Mouse (Mus musculus): ENCODE results near the gene Trim39. TPM values are rescaled to one million over a fixed set of nuclear protein-coding genes. Genes with fewer than 3 reads are reported as not detected.
"Not testable (repeated sequence)": the region's sequence is repeated elsewhere in the genome, so short reads cannot be mapped to it uniquely, and the experiment has no call there.

Gene Trim39
- polyA plus RNA-seq, 1 experiment from 2014 or later: 23.0 TPM

- WGBS: 33% methylated on average over 8 of the region's 9 CpGs
- not testable (repeated sequence) for H3K27ac ChIP-seq (ENCODE audit: low read depth, low read length); H3K36me3 ChIP-seq (ENCODE audit: control insufficient read depth, insufficient read depth, low read length); H3K4me1 ChIP-seq (replicated peaks; ENCODE audit: control insufficient read depth, insufficient read depth, low read length); H3K4me3 ChIP-seq (ENCODE audit: low read depth, low read length); H3K9me3 ChIP-seq (ENCODE audit: control insufficient read depth, low read length); ATAC-seq (replicated peaks; ENCODE audit: low FRiP score); DNase-seq (ENCODE audit: low spot score); H3K4me2 ChIP-seq (ENCODE audit: low read depth, low read length, severe bottlenecking); H3K9ac ChIP-seq (ENCODE audit: low read length)
- H3K27me3 ChIP-seq (ENCODE audit: control insufficient read depth, insufficient read depth, low read length): peaks cover 14% of the 10 kb centered on the region
Measured at GRCm38 (mm10) chr17:36235300-36235699, 36.7 kb downstream of the Trim39 start.

- Histone ChIP-seq H3K9me3 (ENCODE audit: control insufficient read depth, low read length) (no peaks in the 10 kb centered on the region), H3K4me3 (ENCODE audit: low read depth, low read length) (no peak overlapping the region), H3K27ac (ENCODE audit: low read depth, low read length) (no peak overlapping the region), H3K9ac (ENCODE audit: low read length) (no peak overlapping the region), H3K4me2 (ENCODE audit: low read depth, low read length, severe bottlenecking) (no peak overlapping the region), H3K4me1 (replicated peaks; ENCODE audit: control insufficient read depth, insufficient read depth, low read length) (peaks cover 5% of the 10 kb centered on the region), H3K36me3 (ENCODE audit: control insufficient read depth, insufficient read depth, low read length) (no peaks in the 10 kb centered on the region), H3K27me3 (ENCODE audit: control insufficient read depth, insufficient read depth, low read length) (peaks cover 20% of the 10 kb centered on the region)
- ATAC-seq (replicated peaks; ENCODE audit: low FRiP score) (no peak), DNase-seq (ENCODE audit: low spot score) (no peak)
- WGBS: 78% methylated on average over 5 of the region's 5 CpGs
Measured at GRCm38 (mm10) chr17:36233572-36233971, 38.5 kb downstream of the Trim39 start.

- no peak overlapping the region for H3K9ac ChIP-seq (ENCODE audit: low read length)
- H3K4me1 ChIP-seq (replicated peaks; ENCODE audit: control insufficient read depth, insufficient read depth, low read length): no peaks in the 10 kb centered on the region
- H3K36me3 ChIP-seq (ENCODE audit: control insufficient read depth, insufficient read depth, low read length): no peaks in the 10 kb centered on the region
- 9% methylated on average over 35 of the region's 36 CpGs for WGBS
- H3K4me2 ChIP-seq (ENCODE audit: low read depth, low read length, severe bottlenecking): no peak overlapping the region
- H3K27me3 ChIP-seq (ENCODE audit: control insufficient read depth, insufficient read depth, low read length): peaks cover 10% of the 10 kb centered on the region; the same call in 1 of the 2 replicates
- no peak for ATAC-seq (replicated peaks; ENCODE audit: low FRiP score)
- H3K27ac ChIP-seq (ENCODE audit: low read depth, low read length): no peak overlapping the region
- no peak overlapping the region for H3K4me3 ChIP-seq (ENCODE audit: low read depth, low read length)
- peak; percentile 99 for DNase-seq (ENCODE audit: low spot score)
- no peaks in the 10 kb centered on the region for H3K9me3 ChIP-seq (ENCODE audit: control insufficient read depth, low read length)
Measured at GRCm38 (mm10) chr17:36231318-36231717, 40.7 kb downstream of the Trim39 start.

GRCm38 (mm10) chr17:36229046-36229445 is 43.0 kb downstream of the Trim39 start:
- DNase-seq (ENCODE audit: low spot score) (no peak), ATAC-seq (replicated peaks; ENCODE audit: low FRiP score) (no peak)
- H3K36me3 ChIP-seq (ENCODE audit: control insufficient read depth, insufficient read depth, low read length): no peaks in the 10 kb centered on the region
- H3K27ac ChIP-seq (ENCODE audit: low read depth, low read length): no peak overlapping the region
- H3K9me3 ChIP-seq (ENCODE audit: control insufficient read depth, low read length): no peaks in the 10 kb centered on the region
- peaks cover 22% of the 10 kb centered on the region for H3K27me3 ChIP-seq (ENCODE audit: control insufficient read depth, insufficient read depth, low read length)
- H3K9ac ChIP-seq (ENCODE audit: low read length): no peak overlapping the region
- no peak overlapping the region for H3K4me2 ChIP-seq (ENCODE audit: low read depth, low read length, severe bottlenecking)
- H3K4me3 ChIP-seq (ENCODE audit: low read depth, low read length): no peak overlapping the region
- no peaks in the 10 kb centered on the region for H3K4me1 ChIP-seq (replicated peaks; ENCODE audit: control insufficient read depth, insufficient read depth, low read length)
- 7% methylated on average over 5 of the region's 5 CpGs for WGBS

GRCm38 (mm10) chr17:36226921-36227320 is 45.1 kb downstream of the Trim39 start:
- Histone ChIP-seq H3K27me3 (ENCODE audit: control insufficient read depth, insufficient read depth, low read length) (peaks cover 22% of the 10 kb centered on the region), H3K4me3 (ENCODE audit: low read depth, low read length) (no peak overlapping the region), H3K9ac (ENCODE audit: low read length) (no peak overlapping the region), H3K4me2 (ENCODE audit: low read depth, low read length, severe bottlenecking) (no peak overlapping the region), H3K36me3 (ENCODE audit: control insufficient read depth, insufficient read depth, low read length) (no peaks in the 10 kb centered on the region), H3K9me3 (ENCODE audit: control insufficient read depth, low read length) (no peaks in the 10 kb centered on the region), H3K27ac (ENCODE audit: low read depth, low read length) (no peak overlapping the region), H3K4me1 (replicated peaks; ENCODE audit: control insufficient read depth, insufficient read depth, low read length) (no peaks in the 10 kb centered on the region)
- WGBS: 23% methylated on average over 8 of the region's 8 CpGs
- ATAC-seq (replicated peaks; ENCODE audit: low FRiP score) (no peak), DNase-seq (ENCODE audit: low spot score) (no peak)

- no peak for ATAC-seq (replicated peaks; ENCODE audit: low FRiP score)
- Histone ChIP-seq H3K4me1 (replicated peaks; ENCODE audit: control insufficient read depth, insufficient read depth, low read length) (no peaks in the 10 kb centered on the region), H3K4me2 (ENCODE audit: low read depth, low read length, severe bottlenecking) (no peak overlapping the region; the same call in 1 of the 2 replicates), H3K9me3 (ENCODE audit: control insufficient read depth, low read length) (no peaks in the 10 kb centered on the region), H3K27me3 (ENCODE audit: control insufficient read depth, insufficient read depth, low read length) (peaks cover 20% of the 10 kb centered on the region), H3K9ac (ENCODE audit: low read length) (no peak overlapping the region), H3K4me3 (ENCODE audit: low read depth, low read length) (no peak overlapping the region), H3K27ac (ENCODE audit: low read depth, low read length) (no peak overlapping the region), H3K36me3 (ENCODE audit: control insufficient read depth, insufficient read depth, low read length) (no peaks in the 10 kb centered on the region)
- 4% methylated on average over 9 of the region's 9 CpGs for WGBS
- peak; percentile 53 for DNase-seq (ENCODE audit: low spot score)
Measured at GRCm38 (mm10) chr17:36225231-36225824, 46.7 kb downstream of the Trim39 start.

GRCm38 (mm10) chr17:36224451-36224850 is 47.6 kb downstream of the Trim39 start:
- H3K27me3 ChIP-seq (ENCODE audit: control insufficient read depth, insufficient read depth, low read length): peaks cover 17% of the 10 kb centered on the region
- H3K4me3 ChIP-seq (ENCODE audit: low read depth, low read length): no peak overlapping the region
- H3K27ac ChIP-seq (ENCODE audit: low read depth, low read length): no peak overlapping the region
- H3K36me3 ChIP-seq (ENCODE audit: control insufficient read depth, insufficient read depth, low read length): no peaks in the 10 kb centered on the region
- no peak overlapping the region for H3K4me2 ChIP-seq (ENCODE audit: low read depth, low read length, severe bottlenecking)
- no peak overlapping the region for H3K9ac ChIP-seq (ENCODE audit: low read length)
- ATAC-seq (replicated peaks; ENCODE audit: low FRiP score) (no peak), DNase-seq (ENCODE audit: low spot score) (no peak)
- H3K9me3 ChIP-seq (ENCODE audit: control insufficient read depth, low read length): no peaks in the 10 kb centered on the region
- WGBS: 54% methylated on average over 3 of the region's 3 CpGs
- H3K4me1 ChIP-seq (replicated peaks; ENCODE audit: control insufficient read depth, insufficient read depth, low read length): no peaks in the 10 kb centered on the region

GRCm38 (mm10) chr17:36218594-36219155 is 53.4 kb downstream of the Trim39 start:
- no peaks in the 10 kb centered on the region for H3K4me1 ChIP-seq (replicated peaks; ENCODE audit: control insufficient read depth, insufficient read depth, low read length)
- H3K27me3 ChIP-seq (ENCODE audit: control insufficient read depth, insufficient read depth, low read length): peaks cover 33% of the 10 kb centered on the region
- no peak for DNase-seq (ENCODE audit: low spot score)
- 50% methylated on average over 5 of the region's 5 CpGs for WGBS
- H3K9me3 ChIP-seq (ENCODE audit: control insufficient read depth, low read length): no peaks in the 10 kb centered on the region
- H3K4me3 ChIP-seq (ENCODE audit: low read depth, low read length): no peak overlapping the region
- H3K36me3 ChIP-seq (ENCODE audit: control insufficient read depth, insufficient read depth, low read length): no peaks in the 10 kb centered on the region
- no peak overlapping the region for H3K9ac ChIP-seq (ENCODE audit: low read length)
- H3K4me2 ChIP-seq (ENCODE audit: low read depth, low read length, severe bottlenecking): no peak overlapping the region
- H3K27ac ChIP-seq (ENCODE audit: low read depth, low read length): no peak overlapping the region
- no peak for ATAC-seq (replicated peaks; ENCODE audit: low FRiP score)

GRCm38 (mm10) chr17:36215586-36215985 is 56.5 kb downstream of the Trim39 start:
- WGBS: 4% methylated on average over 20 of the region's 20 CpGs
- H3K9ac ChIP-seq (ENCODE audit: low read length): no peak overlapping the region
- ATAC-seq (replicated peaks; ENCODE audit: low FRiP score): no peak
- H3K27me3 ChIP-seq (ENCODE audit: control insufficient read depth, insufficient read depth, low read length): peaks cover 39% of the 10 kb centered on the region
- no peak overlapping the region for H3K4me3 ChIP-seq (ENCODE audit: low read depth, low read length)
- H3K4me1 ChIP-seq (replicated peaks; ENCODE audit: control insufficient read depth, insufficient read depth, low read length): no peaks in the 10 kb centered on the region
- H3K4me2 ChIP-seq (ENCODE audit: low read depth, low read length, severe bottlenecking): no peak overlapping the region
- no peaks in the 10 kb centered on the region for H3K36me3 ChIP-seq (ENCODE audit: control insufficient read depth, insufficient read depth, low read length)
- no peaks in the 10 kb centered on the region for H3K9me3 ChIP-seq (ENCODE audit: control insufficient read depth, low read length)
- no peak for DNase-seq (ENCODE audit: low spot score)
- no peak overlapping the region for H3K27ac ChIP-seq (ENCODE audit: low read depth, low read length)

All from forebrain, embryonic 11.5 days (tissue).